Mouse (Mus musculus) E14TG2a.4 (cell line): ENCODE data around the gene Tcf3.

Experiments used
- H3K27me3 ChIP-seq: 2 replicates; pipeline ENCODE4 v1.6.1; 2014; ENCODE audit warnings: low read length, control low read depth; ENCODE audit not compliant: insufficient read depth
- H3K36me3 ChIP-seq: 2 replicates; pipeline ENCODE4 v1.6.1; 2014; ENCODE audit warnings: low read length, control low read depth; ENCODE audit not compliant: insufficient read depth
- H3K4me1 ChIP-seq: replicated peaks from 2 replicates; pipeline ENCODE4 v1.6.1; 2014; ENCODE audit warnings: low read depth, low read length, control low read depth
- H3K4me3 ChIP-seq: replicated peaks from 2 replicates; pipeline ENCODE4 v1.5.1; 2014; ENCODE audit warnings: mild to moderate bottlenecking, low read length
- H3K9me3 ChIP-seq: 2 replicates; pipeline ENCODE4 v1.6.1; 2014; ENCODE audit warnings: low read length, control low read depth
- CTCF ChIP-seq: conservative IDR thresholded peaks from 2 replicates; pipeline ENCODE4 v1.5.1; 2014; ENCODE audit warnings: low read length
- NANOG ChIP-seq: IDR thresholded peaks from 2 replicates; pipeline ENCODE4 v1.6.1; 2014; ENCODE audit warnings: borderline replicate concordance, low read length, mixed read lengths
- POU5F1 ChIP-seq: IDR thresholded peaks from 2 replicates; pipeline ENCODE4 v1.6.1; 2014; ENCODE audit warnings: low read length, borderline replicate concordance

Gene Tcf3

DNA sequence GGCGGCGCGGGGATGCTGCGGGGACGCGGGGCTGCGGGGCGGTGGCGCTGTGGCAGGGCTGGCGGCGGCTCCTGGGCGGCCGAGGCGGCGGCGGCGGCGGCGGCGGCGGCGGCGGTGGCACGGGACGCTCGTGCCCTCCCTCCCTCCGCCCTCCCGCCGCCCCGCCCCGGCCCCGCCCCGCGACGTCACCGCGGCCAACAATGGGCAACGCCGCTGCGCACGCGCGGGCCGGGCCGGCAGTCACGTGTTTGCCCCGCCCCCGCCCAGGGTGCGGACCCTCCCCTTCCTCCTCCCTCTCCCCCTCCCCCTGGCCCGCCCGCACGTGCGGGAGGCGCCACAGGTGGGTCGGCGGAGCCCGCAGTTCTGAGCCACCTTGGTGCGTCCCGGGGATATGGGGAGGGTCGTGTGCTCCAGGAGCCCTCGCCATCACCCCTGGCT is 45.9 kb downstream of the Tcf3 start, which contains the start of gene Mex3d:
Gene Mex3d, minus strand, starts transcription at position 138 of the 438 bp plus-strand sequence.
- Histone ChIP-seq H3K27me3 (peaks cover 13% of the 10 kb centered on the region), H3K9me3 (no peaks in the 10 kb centered on the region), H3K36me3 (peaks cover 64% of the 10 kb centered on the region), H3K4me3 (peak within 1 kb of the TSS; percentile 88), H3K4me1 (peaks cover 78% of the 10 kb centered on the region)
- TF ChIP-seq POU5F1: no peak
- TF ChIP-seq CTCF: no peak
- TF ChIP-seq NANOG: no peak

GRCm38 (mm10) chr10:80386735-80387471 is 46.5 kb downstream of the Tcf3 start:
- peak overlapping the region; percentile 88 for H3K4me3 ChIP-seq
- peaks cover 13% of the 10 kb centered on the region for H3K27me3 ChIP-seq
- H3K9me3 ChIP-seq: no peaks in the 10 kb centered on the region
- peaks cover 78% of the 10 kb centered on the region for H3K4me1 ChIP-seq
- no peak for TF ChIP-seq NANOG
- TF ChIP-seq CTCF: no peak
- no peak for TF ChIP-seq POU5F1
- peaks cover 64% of the 10 kb centered on the region for H3K36me3 ChIP-seq

- Histone ChIP-seq H3K4me3 (peak overlapping the region; percentile 88), H3K27me3 (peaks cover 13% of the 10 kb centered on the region), H3K36me3 (peaks cover 62% of the 10 kb centered on the region), H3K4me1 (peaks cover 76% of the 10 kb centered on the region), H3K9me3 (no peaks in the 10 kb centered on the region)
- TF ChIP-seq CTCF: no peak
- TF ChIP-seq NANOG: no peak
- no peak for TF ChIP-seq POU5F1
Observed at GRCm38 (mm10) chr10:80385811-80386734, 47.4 kb downstream of the Tcf3 start.

GRCm38 (mm10) chr10:80385310-80385709 is 48.1 kb downstream of the Tcf3 start:
- Histone ChIP-seq H3K4me3 (peak overlapping the region; percentile 88), H3K36me3 (peaks cover 60% of the 10 kb centered on the region), H3K9me3 (no peaks in the 10 kb centered on the region), H3K27me3 (peaks cover 13% of the 10 kb centered on the region), H3K4me1 (peaks cover 77% of the 10 kb centered on the region)
- TF ChIP-seq POU5F1 (no peak), NANOG (no peak), CTCF (no peak)

DNA sequence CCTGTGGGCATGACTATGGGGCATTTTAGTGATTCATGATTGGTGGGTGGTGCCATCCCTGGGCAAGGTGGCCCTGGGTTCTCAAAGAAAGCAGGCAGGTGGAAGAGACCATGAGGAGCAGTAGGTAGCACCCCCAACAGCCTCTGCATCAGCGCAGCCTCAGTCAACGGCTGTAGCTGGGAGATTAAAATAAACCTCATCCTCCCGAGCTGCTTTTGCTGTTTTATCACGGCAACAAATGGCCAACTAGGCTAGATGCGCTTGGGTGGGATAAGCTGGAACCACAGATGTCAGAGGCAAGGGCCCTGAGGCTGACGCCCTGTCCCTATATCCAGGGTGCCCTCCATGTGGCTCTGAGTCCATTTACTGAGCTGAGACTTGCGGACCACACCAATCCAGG is 48.7 kb downstream of the Tcf3 start:
- Histone ChIP-seq H3K4me3 (peak overlapping the region; percentile 88), H3K27me3 (peaks cover 16% of the 10 kb centered on the region), H3K36me3 (peaks cover 59% of the 10 kb centered on the region), H3K9me3 (no peaks in the 10 kb centered on the region), H3K4me1 (peaks cover 77% of the 10 kb centered on the region)
- TF ChIP-seq CTCF (no peak), POU5F1 (no peak), NANOG (no peak)

GRCm38 (mm10) chr10:80384115-80384639 is 49.3 kb downstream of the Tcf3 start:
- peak overlapping the region; percentile 88 for H3K4me3 ChIP-seq
- H3K36me3 ChIP-seq: peaks cover 60% of the 10 kb centered on the region
- H3K4me1 ChIP-seq: peaks cover 72% of the 10 kb centered on the region
- peaks cover 21% of the 10 kb centered on the region for H3K27me3 ChIP-seq
- TF ChIP-seq POU5F1: no peak
- TF ChIP-seq NANOG: no peak
- no peak for TF ChIP-seq CTCF
- no peaks in the 10 kb centered on the region for H3K9me3 ChIP-seq

DNA sequence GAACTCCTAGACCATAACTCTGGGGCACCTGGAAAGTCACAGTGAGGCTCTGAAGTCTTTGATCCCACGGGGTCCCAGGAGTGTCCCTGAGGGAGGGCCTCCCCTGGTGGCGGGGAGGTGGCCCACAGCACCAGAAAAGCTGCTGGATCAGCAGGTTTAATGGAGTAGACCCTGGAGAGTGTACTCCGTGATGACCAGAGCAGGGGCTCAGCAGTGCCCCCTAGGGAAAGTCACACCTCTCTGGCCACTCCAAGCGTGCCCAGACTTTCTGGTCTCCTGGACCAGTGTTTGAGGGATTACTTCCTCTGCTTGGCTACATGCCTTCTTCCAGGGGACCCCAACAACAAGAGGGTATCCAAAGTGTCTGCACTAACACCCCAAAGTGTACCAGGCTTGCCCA is 50.0 kb downstream of the Tcf3 start:
- Histone ChIP-seq H3K9me3 (no peaks in the 10 kb centered on the region), H3K27me3 (peaks cover 21% of the 10 kb centered on the region), H3K4me1 (peaks cover 67% of the 10 kb centered on the region), H3K36me3 (peaks cover 60% of the 10 kb centered on the region), H3K4me3 (no peak overlapping the region)
- TF ChIP-seq POU5F1 (no peak), NANOG (no peak), CTCF (peak; percentile 39)
